Mouse (Mus musculus): ENCODE results near the gene Siglec1.
"Not testable (repeated sequence)": the region's sequence is repeated elsewhere in the genome, so short reads cannot be mapped to it uniquely, and the experiment has no call there.

Siglec1 gene

GRCm38 (mm10) chr2:131086667-131087390, at the start of gene Siglec1:
Gene Siglec1 (minus strand): TSS chr2:131086765.
- in situ Hi-C loops (cut with MboI, MseI), result loop anchor here (5.0 kb wide), 2 partner anchors 320 to 450 kb away; no protein-coding TSS in a partner anchor

- in situ Hi-C loops (cut with MboI, MseI), result no loop called here
Observed at GRCm38 (mm10) chr2:131135521-131136139, 49.1 kb upstream of the Siglec1 start.

- in situ Hi-C loops (cut with MboI, MseI), result no loop called here
Observed at GRCm38 (mm10) chr2:131134826-131135400, 48.3 kb upstream of the Siglec1 start.

GRCm38 (mm10) chr2:131134381-131134780, 47.8 kb upstream of the Siglec1 start:
- in situ Hi-C loops (cut with MboI, MseI), result no loop called here

GRCm38 (mm10) chr2:131132930-131133547, 46.5 kb upstream of the Siglec1 start, which contains the start of gene Gm11037:
Gene Gm11037 (plus strand): TSS chr2:131133497.
- in situ Hi-C loops (cut with MboI, MseI), result no loop called here

GRCm38 (mm10) chr2:131132111-131132888, 45.7 kb upstream of the Siglec1 start:
- in situ Hi-C loops (cut with MboI, MseI), result no loop called here

- in situ Hi-C loops (cut with MboI, MseI), result no loop called here
Observed at GRCm38 (mm10) chr2:131130849-131131248, 44.3 kb upstream of the Siglec1 start.

GRCm38 (mm10) chr2:131129836-131130235, 43.3 kb upstream of the Siglec1 start:
- in situ Hi-C loops (cut with MboI, MseI), result no loop called here

- in situ Hi-C loops (cut with MboI, MseI), result no loop called here
Observed at GRCm38 (mm10) chr2:131128636-131129157, 42.1 kb upstream of the Siglec1 start.

GRCm38 (mm10) chr2:131128211-131128610, 41.6 kb upstream of the Siglec1 start:
- in situ Hi-C loops (cut with MboI, MseI), result no loop called here

- in situ Hi-C loops (cut with MboI, MseI), result no loop called here
Observed at GRCm38 (mm10) chr2:131127161-131127730, 40.7 kb upstream of the Siglec1 start, which contains the start of gene Hspa12b. Gene Hspa12b (plus strand): TSS chr2:131127280.

GRCm38 (mm10) chr2:131125964-131126815, 39.6 kb upstream of the Siglec1 start:
- in situ Hi-C loops (cut with MboI, MseI), result no loop called here

GRCm38 (mm10) chr2:131125157-131125963, 38.8 kb upstream of the Siglec1 start:
- in situ Hi-C loops (cut with MboI, MseI), result no loop called here

GRCm38 (mm10) chr2:131124166-131124565, 37.6 kb upstream of the Siglec1 start:
- in situ Hi-C loops (cut with MboI, MseI), result no loop called here

GRCm38 (mm10) chr2:131118968-131119574, 32.5 kb upstream of the Siglec1 start:
- in situ Hi-C loops (cut with MboI, MseI), result no loop called here

- in situ Hi-C loops (cut with MboI, MseI), result no loop called here
Observed at GRCm38 (mm10) chr2:131105989-131106388, 19.4 kb upstream of the Siglec1 start.

GRCm38 (mm10) chr2:131105061-131105460, 18.5 kb upstream of the Siglec1 start:
- in situ Hi-C loops (cut with MboI, MseI), result not testable (repeated sequence)

GRCm38 (mm10) chr2:131104021-131104420, 17.5 kb upstream of the Siglec1 start:
- in situ Hi-C loops (cut with MboI, MseI), result no loop called here

GRCm38 (mm10) chr2:131101530-131101929, 15.0 kb upstream of the Siglec1 start:
- in situ Hi-C loops (cut with MboI, MseI), result no loop called here
